Mouse (Mus musculus): ENCODE measurements around the gene Dnajb3. TPM values are rescaled to one million over a fixed set of nuclear protein-coding genes. Genes with fewer than 3 reads are reported as not detected.
"Not testable (repeated sequence)": the region's sequence is repeated elsewhere in the genome, so short reads cannot be mapped to it uniquely, and the experiment has no call there.

Dnajb3 gene
- polyA plus RNA-seq, 1 experiment from 2014 or later: 12.2 TPM

GRCm38 (mm10) chr1:88223011-88223515 lies 17.5 kb upstream of the Dnajb3 start:
- H3K36me3 ChIP-seq; H3K27me3 ChIP-seq; H3K4me2 ChIP-seq; H3K4me3 ChIP-seq (replicated peaks); ATAC-seq (ENCODE audit: insufficient number of reproducible peaks, insufficient read depth, low FRiP score, low TSS enrichment, low read depth); H3K9ac ChIP-seq (replicated peaks); H3K27ac ChIP-seq; H3K4me1 ChIP-seq (replicated peaks): not testable (repeated sequence)
- peaks cover 28% of the 10 kb centered on the region for H3K9me3 ChIP-seq

- Histone ChIP-seq H3K27ac (no peak overlapping the region), H3K36me3 (no peaks in the 10 kb centered on the region), H3K4me3 (replicated peaks) (no peak overlapping the region), H3K4me1 (replicated peaks) (no peaks in the 10 kb centered on the region), H3K9ac (replicated peaks) (no peak overlapping the region), H3K27me3 (no peaks in the 10 kb centered on the region), H3K9me3 (peaks cover 25% of the 10 kb centered on the region), H3K4me2 (no peak overlapping the region)
- 54% methylated on average over 2 of the region's 2 CpGs for WGBS
- no peak for ATAC-seq (ENCODE audit: insufficient number of reproducible peaks, insufficient read depth, low FRiP score, low TSS enrichment, low read depth)
Measured at GRCm38 (mm10) chr1:88222216-88222615, 16.6 kb upstream of the Dnajb3 start.

- Histone ChIP-seq H3K9ac (replicated peaks) (no peak overlapping the region), H3K4me1 (replicated peaks) (no peaks in the 10 kb centered on the region), H3K4me2 (no peak overlapping the region), H3K36me3 (no peaks in the 10 kb centered on the region), H3K27ac (no peak overlapping the region), H3K4me3 (replicated peaks) (no peak overlapping the region), H3K9me3 (peaks cover 23% of the 10 kb centered on the region), H3K27me3 (no peaks in the 10 kb centered on the region)
- no peak for ATAC-seq (ENCODE audit: insufficient number of reproducible peaks, insufficient read depth, low FRiP score, low TSS enrichment, low read depth)
Measured at GRCm38 (mm10) chr1:88220336-88220735, 14.8 kb upstream of the Dnajb3 start.

GRCm38 (mm10) chr1:88219054-88219453 lies 13.5 kb upstream of the Dnajb3 start:
- 12% methylated on average over 1 of the region's 1 CpGs for WGBS
- H3K36me3 ChIP-seq: no peaks in the 10 kb centered on the region
- no peak overlapping the region for H3K9ac ChIP-seq (replicated peaks)
- no peaks in the 10 kb centered on the region for H3K4me1 ChIP-seq (replicated peaks)
- H3K4me2 ChIP-seq: no peak overlapping the region
- H3K9me3 ChIP-seq: peaks cover 33% of the 10 kb centered on the region
- no peak overlapping the region for H3K27ac ChIP-seq
- no peak overlapping the region for H3K4me3 ChIP-seq (replicated peaks)
- ATAC-seq (ENCODE audit: insufficient number of reproducible peaks, insufficient read depth, low FRiP score, low TSS enrichment, low read depth): no peak
- H3K27me3 ChIP-seq: no peaks in the 10 kb centered on the region

GRCm38 (mm10) chr1:88218591-88218990 lies 13.0 kb upstream of the Dnajb3 start:
- H3K36me3 ChIP-seq: no peaks in the 10 kb centered on the region
- 47% methylated on average over 4 of the region's 4 CpGs for WGBS
- peaks cover 38% of the 10 kb centered on the region for H3K9me3 ChIP-seq
- no peaks in the 10 kb centered on the region for H3K4me1 ChIP-seq (replicated peaks)
- no peak overlapping the region for H3K27ac ChIP-seq
- no peak for ATAC-seq (ENCODE audit: insufficient number of reproducible peaks, insufficient read depth, low FRiP score, low TSS enrichment, low read depth)
- H3K27me3 ChIP-seq: no peaks in the 10 kb centered on the region
- H3K4me3 ChIP-seq (replicated peaks): no peak overlapping the region
- no peak overlapping the region for H3K9ac ChIP-seq (replicated peaks)
- no peak overlapping the region for H3K4me2 ChIP-seq

GRCm38 (mm10) chr1:88218051-88218450 lies 12.5 kb upstream of the Dnajb3 start:
- Histone ChIP-seq H3K9ac (replicated peaks) (no peak overlapping the region), H3K27me3 (no peaks in the 10 kb centered on the region), H3K4me3 (replicated peaks) (no peak overlapping the region), H3K36me3 (no peaks in the 10 kb centered on the region), H3K4me1 (replicated peaks) (no peaks in the 10 kb centered on the region), H3K4me2 (no peak overlapping the region), H3K9me3 (peaks cover 43% of the 10 kb centered on the region), H3K27ac (no peak overlapping the region)
- ATAC-seq (ENCODE audit: insufficient number of reproducible peaks, insufficient read depth, low FRiP score, low TSS enrichment, low read depth): no peak
- 73% methylated on average over 9 of the region's 9 CpGs for WGBS

- WGBS: 39% methylated on average over 3 of the region's 3 CpGs
- no peaks in the 10 kb centered on the region for H3K36me3 ChIP-seq
- ATAC-seq (ENCODE audit: insufficient number of reproducible peaks, insufficient read depth, low FRiP score, low TSS enrichment, low read depth): no peak
Measured at GRCm38 (mm10) chr1:88217576-88217975, 12.0 kb upstream of the Dnajb3 start.

GRCm38 (mm10) chr1:88217144-88217543 lies 11.6 kb upstream of the Dnajb3 start:
- Histone ChIP-seq H3K36me3 (no peaks in the 10 kb centered on the region), H3K27ac (no peak overlapping the region), H3K4me2 (no peak overlapping the region), H3K4me1 (replicated peaks) (no peaks in the 10 kb centered on the region), H3K4me3 (replicated peaks) (no peak overlapping the region), H3K9me3 (peaks cover 52% of the 10 kb centered on the region), H3K9ac (replicated peaks) (no peak overlapping the region), H3K27me3 (no peaks in the 10 kb centered on the region)
- ATAC-seq (ENCODE audit: insufficient number of reproducible peaks, insufficient read depth, low FRiP score, low TSS enrichment, low read depth): no peak
- WGBS: 60% methylated on average over 2 of the region's 2 CpGs

More at GRCm38 (mm10) chr1:88217576-88217975, 12.0 kb upstream of the Dnajb3 start:
- Histone ChIP-seq H3K9me3 (peaks cover 48% of the 10 kb centered on the region), H3K4me2 (no peak overlapping the region), H3K27me3 (no peaks in the 10 kb centered on the region), H3K4me1 (replicated peaks) (no peaks in the 10 kb centered on the region), H3K9ac (replicated peaks) (no peak overlapping the region), H3K4me3 (replicated peaks) (no peak overlapping the region), H3K27ac (no peak overlapping the region)

- H3K27ac ChIP-seq: no peak overlapping the region
- H3K4me1 ChIP-seq (replicated peaks): no peaks in the 10 kb centered on the region
- peaks cover 58% of the 10 kb centered on the region for H3K9me3 ChIP-seq
- ATAC-seq (ENCODE audit: insufficient number of reproducible peaks, insufficient read depth, low FRiP score, low TSS enrichment, low read depth): no peak
- H3K27me3 ChIP-seq: no peaks in the 10 kb centered on the region
- no peak overlapping the region for H3K9ac ChIP-seq (replicated peaks)
- H3K4me3 ChIP-seq (replicated peaks): no peak overlapping the region
- no peak overlapping the region for H3K4me2 ChIP-seq
- WGBS: 56% methylated on average over 2 of the region's 2 CpGs
- no peaks in the 10 kb centered on the region for H3K36me3 ChIP-seq
Measured at GRCm38 (mm10) chr1:88216551-88216950, 11.0 kb upstream of the Dnajb3 start.

- H3K9ac ChIP-seq (replicated peaks): no peak overlapping the region
- H3K27me3 ChIP-seq: no peaks in the 10 kb centered on the region
- no peaks in the 10 kb centered on the region for H3K4me1 ChIP-seq (replicated peaks)
- no peaks in the 10 kb centered on the region for H3K36me3 ChIP-seq
- 73% methylated on average over 10 of the region's 10 CpGs for WGBS
- no peak overlapping the region for H3K27ac ChIP-seq
- no peak for ATAC-seq (ENCODE audit: insufficient number of reproducible peaks, insufficient read depth, low FRiP score, low TSS enrichment, low read depth)
- peaks cover 62% of the 10 kb centered on the region for H3K9me3 ChIP-seq
- H3K4me2 ChIP-seq: no peak overlapping the region
- H3K4me3 ChIP-seq (replicated peaks): no peak overlapping the region
Measured at GRCm38 (mm10) chr1:88215466-88216380, 10.1 kb upstream of the Dnajb3 start.

- 83% methylated on average over 2 of the region's 2 CpGs for WGBS
- Histone ChIP-seq H3K4me2 (no peak overlapping the region), H3K27me3 (no peaks in the 10 kb centered on the region), H3K9me3 (peaks cover 62% of the 10 kb centered on the region), H3K27ac (no peak overlapping the region), H3K9ac (replicated peaks) (no peak overlapping the region), H3K36me3 (no peaks in the 10 kb centered on the region), H3K4me3 (replicated peaks) (no peak overlapping the region), H3K4me1 (replicated peaks) (no peaks in the 10 kb centered on the region)
- no peak for ATAC-seq (ENCODE audit: insufficient number of reproducible peaks, insufficient read depth, low FRiP score, low TSS enrichment, low read depth)
Measured at GRCm38 (mm10) chr1:88214462-88214952, 8.9 kb upstream of the Dnajb3 start.

Measured in limb, embryonic 12.5 days (tissue).